Mouse (Mus musculus) bone marrow, adult 2 months (tissue): ENCODE data around the gene Samhd1. TPM values are rescaled to one million over a fixed set of nuclear protein-coding genes. Genes with fewer than 3 reads are reported as not detected.
A peak's percentile ranks its signal among the peaks of the same experiment; 100 is the strongest.

Experiments used
- H3K27ac ChIP-seq: fragments of 200-500 bp; 2 replicates; pipeline ENCODE4 v1.5.1; 2012; ENCODE audit warnings: low read depth, mild to moderate bottlenecking, control low read depth, inconsistent platforms, low read length; ENCODE audit not compliant: control insufficient read depth, poor library complexity, insufficient read depth
- H3K4me1 ChIP-seq: fragments of 200-500 bp; 2 replicates; pipeline ENCODE4 v1.6.1; 2011; ENCODE audit warnings: low read length; ENCODE audit not compliant: control insufficient read depth, insufficient read depth
- H3K4me3 ChIP-seq: fragments of 200-500 bp; replicated peaks from 2 replicates; pipeline ENCODE3; 2011; ENCODE audit warnings: mild to moderate bottlenecking, low read depth, low read length, control low read depth; ENCODE audit not compliant: control insufficient read depth
- CTCF ChIP-seq: fragments of 200-500 bp; IDR thresholded peaks from 2 replicates; pipeline ENCODE4 v1.5.1; 2011; ENCODE audit warnings: low read length, control low read depth; ENCODE audit not compliant: control insufficient read depth, insufficient read depth
- POLR2A ChIP-seq: fragments of 200-500 bp; IDR thresholded peaks from 2 replicates; pipeline ENCODE4 v1.6.1; 2011; ENCODE audit warnings: low read depth, mild to moderate bottlenecking, control low read depth, low read length, borderline replicate concordance; ENCODE audit not compliant: control insufficient read depth
- WGBS: fragments of 180-500 bp; shearing (Covaris S2); methylation state at CpG from one replicate; pipeline ENCODE4 v1.1.7; 2018; 5-methylcytosine and 5-hydroxymethylcytosine counted together
- polyA plus RNA-seq: library from polyadenylated mRNA; stranded (reverse); fragments of >200 nt; gene quantifications from 2 replicates; pipeline ENCODE4 v1.2.4, GENCODE M21; 2011; ENCODE audit warnings: low replicate concordance; ENCODE audit not compliant: missing spikeins, insufficient read depth, insufficient read length

Gene Samhd1
- polyA plus RNA-seq, 1 experiment = 113 TPM

- no peak overlapping the region for H3K4me3 ChIP-seq
- TF ChIP-seq POLR2A (no peak), CTCF (no peak)
- no peak overlapping the region for H3K27ac ChIP-seq
- H3K4me1 ChIP-seq = peaks cover 3% of the 10 kb centered on the region
- WGBS = 76% methylated on average over 9 of the region's 9 CpGs
These were observed 60.8 kb downstream of the Samhd1 start for GRCm38 (mm10) chr2:157074186-157074724.

DNA sequence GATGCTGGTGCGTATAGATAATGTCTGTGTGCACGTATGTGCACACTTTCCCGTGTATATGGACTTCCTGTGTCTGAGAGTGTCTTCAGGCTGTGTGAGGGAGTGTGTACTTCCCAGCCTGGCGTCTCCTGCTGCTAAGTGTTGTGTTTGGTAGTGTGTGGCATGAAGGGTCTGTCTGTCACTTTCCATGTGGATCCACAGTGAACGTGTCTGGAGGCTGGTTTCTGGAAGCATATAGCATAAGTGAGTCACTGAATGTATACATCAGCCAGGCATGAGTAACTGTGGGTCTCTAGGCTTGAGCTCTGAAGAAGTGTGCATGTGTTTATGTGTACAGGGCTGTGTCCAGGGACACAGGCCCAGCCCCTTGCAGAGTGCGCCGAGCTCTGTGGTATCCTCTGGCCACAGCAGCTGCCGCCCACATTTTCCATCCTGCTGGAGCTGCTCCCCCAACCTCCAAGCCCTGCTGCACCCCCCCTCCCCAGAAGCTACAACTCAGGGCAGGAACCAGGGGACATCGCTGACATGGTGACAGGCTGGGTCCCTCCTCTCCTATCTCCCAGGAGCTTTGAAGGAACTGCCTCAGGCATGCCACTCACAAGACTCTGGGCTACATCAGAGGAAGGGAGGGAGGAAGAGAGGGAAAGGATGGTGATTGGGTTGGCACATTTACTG, 61.5 kb downstream of the Samhd1 start:
- H3K27ac ChIP-seq = no peak overlapping the region
- peaks cover 3% of the 10 kb centered on the region for H3K4me1 ChIP-seq
- WGBS = 69% methylated on average over 9 of the region's 9 CpGs
- H3K4me3 ChIP-seq = no peak overlapping the region
- TF ChIP-seq POLR2A (no peak), CTCF (no peak)

GRCm38 (mm10) chr2:157072316-157072990, 62.6 kb downstream of the Samhd1 start:
- Histone ChIP-seq H3K27ac (no peak overlapping the region), H3K4me1 (peaks cover 3% of the 10 kb centered on the region), H3K4me3 (no peak overlapping the region)
- 70% methylated on average over 9 of the region's 9 CpGs for WGBS
- TF ChIP-seq CTCF (no peak), POLR2A (no peak)

- no peak overlapping the region for H3K27ac ChIP-seq
- WGBS = 6% methylated on average over 2 of the region's 2 CpGs
- TF ChIP-seq CTCF (no peak), POLR2A (no peak)
- H3K4me3 ChIP-seq = no peak overlapping the region
- peaks cover 3% of the 10 kb centered on the region for H3K4me1 ChIP-seq
These were observed 63.5 kb downstream of the Samhd1 start for GRCm38 (mm10) chr2:157071556-157071955.

- no peak overlapping the region for H3K4me3 ChIP-seq
- H3K27ac ChIP-seq = no peak overlapping the region
- H3K4me1 ChIP-seq = peaks cover 4% of the 10 kb centered on the region
- TF ChIP-seq POLR2A = no peak
- TF ChIP-seq CTCF = no peak
- 8% methylated on average over 9 of the region's 9 CpGs for WGBS
These were observed 64.7 kb downstream of the Samhd1 start for GRCm38 (mm10) chr2:157070365-157070764.

- TF ChIP-seq CTCF = no peak
- TF ChIP-seq POLR2A = no peak
- no peak overlapping the region for H3K27ac ChIP-seq
- WGBS = 15% methylated on average over 3 of the region's 3 CpGs
- peaks cover 4% of the 10 kb centered on the region for H3K4me1 ChIP-seq
- H3K4me3 ChIP-seq = no peak overlapping the region
These were observed 65.2 kb downstream of the Samhd1 start for GRCm38 (mm10) chr2:157069755-157070315.

DNA sequence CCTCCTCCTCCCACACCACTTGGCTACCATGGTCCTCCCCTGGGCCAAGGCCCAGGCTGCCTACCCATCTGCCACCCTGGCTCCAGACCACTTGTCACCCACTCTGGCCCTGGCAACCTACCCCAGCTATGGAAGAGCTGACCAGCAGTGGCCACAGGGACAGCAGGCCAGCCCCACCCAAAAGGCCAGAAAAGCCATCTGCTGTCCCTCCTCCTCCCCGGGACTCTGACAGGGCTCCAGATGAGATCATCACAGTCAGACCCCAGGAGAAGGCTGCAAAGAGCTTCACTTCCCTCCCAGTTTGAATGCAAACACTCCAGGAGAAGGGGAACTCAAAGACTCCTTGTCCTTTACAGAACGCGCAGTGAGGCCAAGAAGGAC, 65.7 kb downstream of the Samhd1 start:
- H3K27ac ChIP-seq = 0 out of 2 replicates have a peak overlapping the region, but pooled peaks have one; percentile 19
- no peak overlapping the region for H3K4me3 ChIP-seq
- no peak for TF ChIP-seq POLR2A
- TF ChIP-seq CTCF = no peak
- WGBS = 27% methylated on average over 3 of the region's 3 CpGs
- peaks cover 4% of the 10 kb centered on the region for H3K4me1 ChIP-seq

GRCm38 (mm10) chr2:157068701-157069354, 66.2 kb downstream of the Samhd1 start:
- no peak overlapping the region for H3K4me3 ChIP-seq
- 80% methylated on average over 14 of the region's 14 CpGs for WGBS
- 0 out of 2 replicates have a peak overlapping the region, but pooled peaks have one; percentile 19 for H3K27ac ChIP-seq
- peaks cover 4% of the 10 kb centered on the region for H3K4me1 ChIP-seq
- TF ChIP-seq CTCF (no peak), POLR2A (no peak)
